Mouse (Mus musculus) spleen, postnatal 10 days (tissue): ENCODE measurements around the gene Snrpb.

Experiments used
- DNase-seq, 2 experiments: peaks; one replicate each; pipeline ENCODE4 v3.0.0; 2021 to 2022; ENCODE audit warnings: low spot score in 2 of 2

Snrpb gene

GRCm38 (mm10) chr2:130143011-130143410 lies 36.2 kb downstream of the Snrpb start:
- DNase-seq = no peak

DNA sequence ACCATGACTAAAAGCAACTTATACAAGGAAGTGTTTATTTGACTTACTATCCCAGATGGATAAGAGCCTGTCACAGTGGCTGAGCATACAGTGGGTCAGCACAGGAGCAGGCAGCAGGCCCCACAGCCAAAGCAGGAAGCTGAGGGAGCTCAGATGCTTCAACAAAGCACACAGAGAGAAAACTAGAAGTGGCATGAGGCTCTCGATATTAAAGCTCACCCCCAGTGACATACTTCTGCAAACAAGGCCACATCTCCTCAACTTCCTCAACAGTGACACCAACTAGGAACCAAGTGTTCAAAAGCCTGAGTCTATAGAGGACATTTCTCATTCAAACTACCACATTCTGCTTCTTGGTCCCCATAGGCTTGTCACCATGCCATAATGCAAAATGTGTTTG lies 49.5 kb downstream of the Snrpb start:
- no peak for DNase-seq

- no peak for DNase-seq
Measured at GRCm38 (mm10) chr2:130126073-130126472, 53.1 kb downstream of the Snrpb start.

GRCm38 (mm10) chr2:130125279-130126059 lies 53.7 kb downstream of the Snrpb start:
- no peak for DNase-seq
